Comparison of ENCODE assay signal across 7 mouse cellular contexts in the genomic region with DNA sequence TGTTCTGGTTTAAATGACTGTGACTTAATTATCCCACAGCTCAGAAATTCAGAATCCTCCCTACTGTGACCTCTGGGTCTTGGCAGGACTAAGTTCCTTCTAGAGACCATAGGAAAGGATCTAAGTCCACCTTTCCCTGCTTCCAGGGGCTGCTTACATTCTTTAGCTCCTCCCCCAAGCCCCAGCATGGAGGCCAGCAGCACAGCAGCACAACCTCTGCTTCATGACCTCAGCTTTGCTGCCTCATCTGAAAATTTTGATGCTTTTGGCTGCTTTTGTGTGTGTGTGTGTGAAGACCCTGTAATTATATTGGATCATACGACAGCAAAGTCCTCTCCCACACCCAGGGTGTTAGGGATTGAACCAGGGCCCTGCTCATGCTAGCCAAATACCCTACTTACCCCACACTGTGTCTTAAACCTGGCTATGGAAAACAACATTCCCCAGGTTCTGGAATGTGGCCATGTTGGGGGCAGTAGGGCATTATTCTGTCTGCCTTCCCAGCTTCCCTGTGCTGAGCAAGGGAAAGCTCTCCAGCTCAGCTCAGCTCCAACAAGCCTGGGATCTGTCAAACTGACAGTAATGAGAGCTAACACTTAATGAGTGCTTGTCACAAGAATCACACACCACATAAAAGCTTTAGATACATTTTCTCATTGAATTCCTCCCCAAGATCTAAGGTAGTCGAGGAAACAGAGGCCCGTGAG.
DNase-seq lines count a peak whose midpoint lies in the region; ATAC-seq lines count a peak whose summit lies in the region.

No protein-coding gene starts in this region.

- H3K27ac ChIP-seq in embryonic facial prominence, embryonic 11.5 days (replicated peaks; ENCODE audit: low read depth, low read length), result no peak overlapping the region

- H3K4me1 ChIP-seq in embryonic facial prominence, embryonic 11.5 days (ENCODE audit: control insufficient read depth, insufficient read depth, low read length), result no peaks in the 10 kb centered on the region

- 38% methylated on average over 3 of the region's 3 CpGs for WGBS in embryonic facial prominence, embryonic 11.5 days

- H3K4me2 ChIP-seq in embryonic facial prominence, embryonic 11.5 days (ENCODE audit: low read depth, low read length), result no peak overlapping the region

- ATAC-seq in embryonic facial prominence, embryonic 11.5 days (replicated peaks; ENCODE audit: insufficient number of reproducible peaks, low FRiP score, low TSS enrichment, low read depth), result no peak
- no peak for ATAC-seq in megakaryocyte-erythroid progenitor cell, adult 5-6 weeks (replicated peaks; ENCODE audit: low FRiP score, low TSS enrichment, poor library complexity, severe bottlenecking)

- intact Hi-C loops in heart, postnatal 14 days (cut with DNase I), result no loop called here

- H3K36me3 ChIP-seq in embryonic facial prominence, embryonic 11.5 days (replicated peaks; ENCODE audit: control insufficient read depth, insufficient read depth, low read depth, low read length), result no peaks in the 10 kb centered on the region

- H3K9me3 ChIP-seq in embryonic facial prominence, embryonic 11.5 days (replicated peaks; ENCODE audit: control insufficient read depth, low read length), result no peaks in the 10 kb centered on the region

- no peaks in the 10 kb centered on the region for H3K27me3 ChIP-seq in embryonic facial prominence, embryonic 11.5 days (ENCODE audit: control insufficient read depth, insufficient read depth, low read length)

- DNase-seq in cerebellum, adult 9-10 months, result peak; percentile 71
- DNase-seq in embryonic facial prominence, embryonic 11.5 days (ENCODE audit: low spot score), result peak; percentile 66
- peak; percentile 32 to 70 for DNase-seq in heart, postnatal 14 days
- peak; percentile 59 to 70 for DNase-seq in kidney, postnatal 4 days
- DNase-seq in gastrocnemius, adult 18-20 months (ENCODE audit: low spot score), result no peak
- no peak for DNase-seq in ovary, postnatal 10 days (ENCODE audit: low spot score)

- no peak overlapping the region for H3K4me3 ChIP-seq in embryonic facial prominence, embryonic 11.5 days (ENCODE audit: low read depth, low read length)

- no peak overlapping the region for H3K9ac ChIP-seq in embryonic facial prominence, embryonic 11.5 days (replicated peaks; ENCODE audit: low read length)

Comparison
In these comparisons a context has a peak if more than half of its experiments do, and no peak if none do; other contexts are left out.
1. DNase-seq: peak in cerebellum, adult 9-10 months (single experiment), embryonic facial prominence, embryonic 11.5 days (single experiment), heart, postnatal 14 days (2 of 2) and kidney, postnatal 4 days (2 of 2); none in gastrocnemius, adult 18-20 months (single experiment) and ovary, postnatal 10 days (single experiment).